Mouse (Mus musculus) cerebellum, adult 18-20 months (tissue): ENCODE results near the gene Zkscan8.
"Not testable (repeated sequence)": the region's sequence is repeated elsewhere in the genome, so short reads cannot be mapped to it uniquely, and the experiment has no call there.

Experiments
- DNase-seq, 2 experiments: peaks; one replicate each; pipeline ENCODE4 v3.0.0; 2021

Gene Zkscan8

DNA sequence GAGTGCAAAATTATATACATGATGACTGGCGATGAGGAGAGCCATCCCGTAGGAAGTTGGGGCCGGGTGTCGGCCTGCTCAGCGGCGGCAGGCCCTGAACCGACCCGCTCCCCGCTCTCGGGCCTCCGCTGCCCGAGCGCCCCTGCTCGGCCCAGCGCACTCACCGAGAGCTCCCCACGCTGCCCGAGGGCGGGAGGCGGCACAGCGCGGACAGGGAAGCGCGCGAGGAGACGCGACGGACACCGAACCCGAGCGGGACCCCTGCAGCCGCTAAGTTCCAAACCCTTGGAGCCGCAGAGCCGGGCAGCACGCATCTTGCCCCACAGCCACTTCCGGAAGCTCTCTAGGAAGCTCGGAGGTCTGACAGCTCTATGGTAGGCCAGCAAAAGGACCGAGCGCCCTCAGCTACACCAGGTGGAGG, at the start of gene Zkscan8:
Gene Zkscan8, minus strand, starts transcription at position 340 of the 421 bp plus-strand sequence.
- peak; percentile 90 to 92 for DNase-seq

GRCm38 (mm10) chr13:21559793-21560192, 28.9 kb upstream of the Zkscan8 start, which contains the start of gene Olfr1535:
Gene Olfr1535 (minus strand): TSS chr13:21559893.
- no peak for DNase-seq

DNA sequence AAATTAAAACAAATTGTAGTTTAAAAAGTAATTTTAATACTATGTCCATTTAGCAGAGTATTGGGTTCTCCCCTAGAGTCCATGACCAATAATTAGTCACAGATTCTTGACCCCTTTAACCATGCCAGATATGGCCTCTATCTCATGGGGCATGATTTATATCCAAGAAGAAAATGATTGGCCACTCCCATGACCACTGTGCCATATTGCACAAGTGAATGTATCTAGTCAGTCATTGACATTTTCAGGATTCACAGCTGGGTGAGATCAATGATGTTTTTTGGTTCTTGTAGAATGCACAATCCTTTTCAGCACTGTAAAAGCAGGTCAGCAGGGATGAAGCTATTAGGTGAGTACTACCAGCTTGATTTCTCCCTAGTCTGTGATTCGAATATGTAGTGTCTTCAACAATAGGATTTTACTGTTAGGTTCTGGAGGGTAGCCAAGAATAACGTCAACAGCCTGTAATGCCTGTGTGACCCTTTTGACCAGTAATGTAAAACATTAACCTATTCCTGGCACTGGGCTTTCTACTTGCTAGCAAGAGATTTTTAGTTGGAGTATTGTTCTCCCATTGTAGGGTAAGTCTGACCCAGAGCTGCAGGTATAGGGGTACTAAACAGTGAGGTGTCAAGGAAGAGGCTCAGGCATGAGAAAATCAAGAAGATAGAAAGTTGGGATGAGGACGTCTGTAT, 19.6 kb upstream of the Zkscan8 start:
- no peak for DNase-seq

DNA sequence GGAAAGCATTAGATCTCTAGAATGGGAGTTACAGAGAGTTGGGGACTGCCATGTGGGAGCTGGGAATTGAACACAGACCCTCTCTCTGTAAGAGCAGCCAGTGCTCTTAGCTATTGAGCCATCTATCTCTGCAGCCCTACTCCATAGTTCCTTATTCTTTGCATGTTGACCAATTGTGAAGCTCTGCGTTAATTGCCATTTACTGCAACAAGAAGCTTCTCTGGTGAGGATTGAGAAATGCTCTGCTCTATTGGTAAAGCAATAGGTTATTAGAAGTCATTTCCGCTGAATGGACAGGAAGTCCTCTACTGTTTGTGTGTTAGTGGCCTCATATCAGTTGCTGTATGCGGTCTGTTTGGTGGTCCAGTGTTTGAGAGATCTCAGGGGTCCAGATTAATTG, 18.6 kb upstream of the Zkscan8 start:
- DNase-seq = no peak

- no peak for DNase-seq
Observed at GRCm38 (mm10) chr13:21542708-21543107, 11.8 kb upstream of the Zkscan8 start, which contains the start of gene Olfr1366. Gene Olfr1366 (minus strand): TSS chr13:21542808.

- no peak for DNase-seq
Observed at GRCm38 (mm10) chr13:21530136-21530535, 784 bp downstream of the Zkscan8 start.

DNA sequence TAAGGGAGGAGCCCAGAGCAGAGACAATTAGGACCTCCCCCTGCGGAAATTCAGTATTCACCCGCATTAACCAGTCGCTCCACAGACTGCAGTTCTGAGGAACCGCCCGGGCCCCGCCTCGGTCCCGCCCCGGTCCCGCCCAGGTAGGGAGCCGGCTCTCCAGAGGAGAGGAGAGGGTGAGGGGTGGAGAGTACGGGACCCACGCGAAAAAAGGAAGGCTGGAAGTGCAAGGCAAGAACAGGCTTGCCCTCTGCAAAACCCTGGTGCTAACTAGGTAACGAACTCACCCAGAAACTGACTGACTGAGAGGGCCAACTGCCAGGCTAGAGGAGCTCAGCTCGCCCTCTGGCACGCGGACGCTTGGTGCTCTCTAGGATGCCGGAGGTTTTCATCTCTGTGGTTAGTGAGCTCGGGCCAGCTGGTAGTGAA, 24.7 kb downstream of the Zkscan8 start:
- DNase-seq = peak; percentile 81 to 82

DNA sequence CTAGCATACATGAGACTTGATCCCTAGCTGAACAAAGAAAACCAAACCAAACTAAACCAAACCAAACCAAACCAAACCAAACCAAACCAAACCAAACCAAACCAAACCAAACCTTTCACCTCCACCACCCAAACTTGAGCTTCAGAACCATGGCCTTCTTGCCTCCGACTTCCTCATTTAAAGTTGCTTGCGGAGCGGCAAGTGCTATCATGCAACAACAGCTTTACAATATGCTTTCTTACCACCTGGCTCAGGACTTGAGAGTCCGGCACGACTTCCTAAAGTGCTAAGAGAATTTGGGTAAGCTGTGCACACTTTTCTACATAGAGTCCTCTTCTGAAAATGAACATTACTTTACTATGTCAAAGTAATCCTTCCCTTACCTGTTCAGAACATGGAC, 28.6 kb downstream of the Zkscan8 start:
- DNase-seq = no peak

- not testable (repeated sequence) for DNase-seq
Observed at GRCm38 (mm10) chr13:21501182-21501581, 29.7 kb downstream of the Zkscan8 start, which contains the start of gene Gm11273. Gene Gm11273 (minus strand): TSS chr13:21501418.

DNA sequence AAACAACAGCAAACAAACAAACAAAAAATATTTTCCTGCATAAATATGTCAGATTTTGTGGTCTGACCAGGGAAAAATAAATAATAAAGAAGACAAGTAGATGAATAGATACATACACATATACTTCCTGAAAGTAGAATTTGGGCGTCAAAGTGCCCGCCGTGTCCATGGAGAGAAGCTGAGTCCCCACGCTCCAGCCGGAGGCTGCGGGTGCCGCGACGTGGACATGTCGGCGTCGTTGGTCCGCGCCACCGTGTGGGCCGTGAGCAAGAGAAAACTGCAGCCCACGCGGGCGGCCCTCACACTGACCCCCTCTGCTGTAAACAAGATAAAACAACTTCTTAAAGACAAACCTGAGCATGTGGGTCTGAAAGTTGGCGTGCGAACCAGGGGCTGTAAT, 35.8 kb downstream of the Zkscan8 start, which contains the start of gene AK157302:
Gene AK157302, plus strand, starts transcription at position 144 of the 400 bp plus-strand sequence.
- DNase-seq = peak; percentile 19 to 25

DNA sequence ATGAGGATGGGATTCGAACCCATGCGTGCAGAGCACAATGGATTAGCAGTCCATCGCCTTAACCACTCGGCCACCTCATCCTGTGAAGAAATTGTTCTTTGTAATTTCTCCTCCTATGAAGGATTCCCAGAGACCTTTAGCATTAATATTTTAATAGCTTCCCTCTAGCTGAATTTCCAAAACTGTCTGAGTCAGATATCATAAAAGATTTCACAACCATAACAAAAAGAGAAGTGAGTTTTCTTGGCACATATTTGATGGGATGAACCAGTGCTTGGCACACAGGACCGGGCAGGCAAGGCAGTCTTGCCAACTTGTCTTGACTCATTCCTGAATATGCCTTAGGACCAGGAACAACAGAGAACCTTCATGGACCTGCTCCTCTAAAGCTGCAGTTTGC, 38.1 kb downstream of the Zkscan8 start:
- DNase-seq = no peak

GRCm38 (mm10) chr13:21486881-21487280, 44.0 kb downstream of the Zkscan8 start:
- DNase-seq = no peak

GRCm38 (mm10) chr13:21478759-21479670, 51.9 kb downstream of the Zkscan8 start, which contains the start of the genes Zkscan4 and Gm10065:
Gene Zkscan4 (plus strand): TSS chr13:21478907.
Gene Gm10065 (minus strand): TSS chr13:21479441.
- peak; percentile 78 to 81 for DNase-seq

DNA sequence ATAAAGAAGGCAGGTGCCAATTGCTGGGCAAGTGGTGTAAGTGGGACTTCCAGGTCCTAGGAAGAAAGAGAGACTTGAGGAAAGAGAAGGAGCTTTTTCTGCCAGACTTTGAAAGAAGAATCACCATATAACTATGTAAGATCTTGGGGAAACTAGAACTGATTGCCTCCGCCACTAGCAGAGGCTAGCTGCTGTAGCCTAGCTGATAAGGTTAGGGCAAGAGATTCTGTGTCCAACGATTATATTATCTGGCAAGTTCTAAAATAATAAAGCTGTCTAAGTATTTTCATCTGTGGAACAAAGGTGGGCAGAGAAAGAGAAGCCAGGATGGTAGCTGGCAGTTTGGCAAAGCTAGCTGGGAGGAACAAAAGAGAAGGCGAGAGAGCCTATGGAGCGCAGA, 58.5 kb downstream of the Zkscan8 start:
- no peak for DNase-seq

- DNase-seq = no peak
Observed at GRCm38 (mm10) chr13:21469097-21469496, 61.8 kb downstream of the Zkscan8 start.

- peak; percentile 88 to 90 for DNase-seq
Observed at GRCm38 (mm10) chr13:21468061-21469019, 62.6 kb downstream of the Zkscan8 start, which contains the start of gene Nkapl. Gene Nkapl (minus strand): TSS chr13:21468509.

- DNase-seq = no peak
Observed at GRCm38 (mm10) chr13:21467336-21467735, 63.6 kb downstream of the Zkscan8 start.
